Mouse (Mus musculus) forebrain, embryonic 12.5 days (tissue): ENCODE measurements around the gene Gpr157. TPM values are rescaled to one million over a fixed set of nuclear protein-coding genes. Genes with fewer than 3 reads are reported as not detected.

Experiments used
- ATAC-seq: fragments of 200-750 bp; cut with Nextera tagmentation; 2 replicates; pipeline ENCODE4 v1.8.0; 2017; ENCODE audit warnings: moderate TSS enrichment; ENCODE audit not compliant: low FRiP score
- H3K27ac ChIP-seq: fragments of 300-500 bp; sonication (generic); 2 replicates; pipeline ENCODE4 v1.5.1; 2016; ENCODE audit warnings: mild to moderate bottlenecking
- H3K27me3 ChIP-seq: fragments of 300-500 bp; sonication (generic); 2 replicates; pipeline ENCODE4 v1.6.1; 2016; ENCODE audit warnings: mild to moderate bottlenecking
- H3K36me3 ChIP-seq: fragments of 300-500 bp; sonication (generic); replicated peaks from 2 replicates; pipeline ENCODE4 v1.6.1; 2016; ENCODE audit warnings: mild to moderate bottlenecking
- H3K4me1 ChIP-seq: fragments of 300-500 bp; sonication (generic); 2 replicates; pipeline ENCODE4 v1.6.1; 2016
- H3K4me2 ChIP-seq: fragments of 300-500 bp; sonication (generic); 2 replicates; pipeline ENCODE4 v1.6.1; 2016; ENCODE audit warnings: mild to moderate bottlenecking, moderate library complexity
- H3K4me3 ChIP-seq: fragments of 300-500 bp; sonication (generic); replicated peaks from 2 replicates; pipeline ENCODE4 v1.5.1; 2016; ENCODE audit warnings: mild to moderate bottlenecking
- H3K9ac ChIP-seq: fragments of 300-500 bp; sonication (generic); 2 replicates; pipeline ENCODE4 v1.6.1; 2016; ENCODE audit warnings: mild to moderate bottlenecking
- H3K9me3 ChIP-seq: fragments of 300-500 bp; sonication (generic); 2 replicates; pipeline ENCODE4 v1.6.1; 2016
- WGBS: fragments of 180-500 bp; shearing (Covaris S2); methylation state at CpG from one replicate; pipeline ENCODE4 v1.1.7; 2016; 5-methylcytosine and 5-hydroxymethylcytosine counted together
- polyA plus RNA-seq: library from polyadenylated mRNA; unstranded; fragments of >200 nt; fragmentation: Nextera tagmentation; extraction: Ambion mirVana; gene quantifications from 2 replicates; pipeline ENCODE4 v1.2.1, GENCODE M21; 2016

Gpr157 gene
- polyA plus RNA-seq, 1 experiment from 2014 or later: 0.54 TPM

GRCm38 (mm10) chr4:150052380-150052779 lies 34.8 kb upstream of the Gpr157 start:
- Histone ChIP-seq H3K9me3 (no peaks in the 10 kb centered on the region), H3K4me1 (peaks cover 18% of the 10 kb centered on the region), H3K36me3 (no peaks in the 10 kb centered on the region), H3K9ac (no peak overlapping the region), H3K4me3 (no peak overlapping the region), H3K4me2 (no peak overlapping the region), H3K27me3 (peaks cover 51% of the 10 kb centered on the region), H3K27ac (no peak overlapping the region)
- ATAC-seq: no peak
- WGBS: 98% methylated on average over 3 of the region's 3 CpGs

GRCm38 (mm10) chr4:150056171-150056570 lies 31.0 kb upstream of the Gpr157 start:
- 89% methylated on average over 7 of the region's 7 CpGs for WGBS
- no peaks in the 10 kb centered on the region for H3K9me3 ChIP-seq
- H3K9ac ChIP-seq: no peak overlapping the region
- H3K36me3 ChIP-seq: no peaks in the 10 kb centered on the region
- peaks cover 13% of the 10 kb centered on the region for H3K27me3 ChIP-seq
- no peak overlapping the region for H3K4me2 ChIP-seq
- H3K4me3 ChIP-seq: no peak overlapping the region
- ATAC-seq: no peak
- peaks cover 6% of the 10 kb centered on the region; the same call in 1 of the 2 replicates for H3K4me1 ChIP-seq
- no peak overlapping the region for H3K27ac ChIP-seq

- peaks cover 4% of the 10 kb centered on the region; the same call in 1 of the 2 replicates for H3K27me3 ChIP-seq
Observed at GRCm38 (mm10) chr4:150057722-150058121, 29.4 kb upstream of the Gpr157 start.

GRCm38 (mm10) chr4:150059841-150060468 lies 27.2 kb upstream of the Gpr157 start:
- Histone ChIP-seq H3K27me3 (no peaks in the 10 kb centered on the region), H3K4me1 (peaks cover 6% of the 10 kb centered on the region; the same call in 1 of the 2 replicates), H3K36me3 (no peaks in the 10 kb centered on the region), H3K9ac (no peak overlapping the region), H3K4me3 (no peak overlapping the region), H3K27ac (no peak overlapping the region), H3K4me2 (no peak overlapping the region), H3K9me3 (no peaks in the 10 kb centered on the region)
- ATAC-seq: no peak
- WGBS: 49% methylated on average over 9 of the region's 9 CpGs

More at GRCm38 (mm10) chr4:150057722-150058121, 29.4 kb upstream of the Gpr157 start:
- Histone ChIP-seq H3K9ac (no peak overlapping the region), H3K4me2 (no peak overlapping the region), H3K4me1 (peaks cover 6% of the 10 kb centered on the region; the same call in 1 of the 2 replicates), H3K27ac (no peak overlapping the region), H3K36me3 (no peaks in the 10 kb centered on the region), H3K9me3 (no peaks in the 10 kb centered on the region), H3K4me3 (no peak overlapping the region)
- ATAC-seq: no peak
- WGBS: 91% methylated on average over 12 of the region's 12 CpGs

GRCm38 (mm10) chr4:150060469-150061170 lies 26.5 kb upstream of the Gpr157 start:
- Histone ChIP-seq H3K9ac (no peak overlapping the region), H3K27ac (no peak overlapping the region), H3K36me3 (no peaks in the 10 kb centered on the region), H3K4me2 (no peak overlapping the region), H3K27me3 (no peaks in the 10 kb centered on the region), H3K4me1 (peaks cover 6% of the 10 kb centered on the region; the same call in 1 of the 2 replicates), H3K4me3 (no peak overlapping the region), H3K9me3 (no peaks in the 10 kb centered on the region)
- WGBS: 84% methylated on average over 23 of the region's 23 CpGs
- ATAC-seq: no peak

GRCm38 (mm10) chr4:150061432-150062225 lies 25.5 kb upstream of the Gpr157 start:
- peaks cover 6% of the 10 kb centered on the region; the same call in 1 of the 2 replicates for H3K4me1 ChIP-seq
- H3K27ac ChIP-seq: no peak overlapping the region
- H3K27me3 ChIP-seq: no peaks in the 10 kb centered on the region
- no peak for ATAC-seq
- H3K9me3 ChIP-seq: no peaks in the 10 kb centered on the region
- H3K4me2 ChIP-seq: no peak overlapping the region
- WGBS: 76% methylated on average over 16 of the region's 16 CpGs
- no peaks in the 10 kb centered on the region for H3K36me3 ChIP-seq
- no peak overlapping the region for H3K9ac ChIP-seq
- H3K4me3 ChIP-seq: no peak overlapping the region

GRCm38 (mm10) chr4:150066706-150067323 lies 20.4 kb upstream of the Gpr157 start:
- H3K27ac ChIP-seq: no peak overlapping the region
- no peak overlapping the region for H3K4me2 ChIP-seq
- no peak overlapping the region for H3K9ac ChIP-seq
- H3K27me3 ChIP-seq: peaks cover 4% of the 10 kb centered on the region; the same call in 1 of the 2 replicates
- no peak overlapping the region for H3K4me3 ChIP-seq
- 85% methylated on average over 17 of the region's 17 CpGs for WGBS
- H3K4me1 ChIP-seq: no peaks in the 10 kb centered on the region
- no peaks in the 10 kb centered on the region for H3K36me3 ChIP-seq
- no peaks in the 10 kb centered on the region for H3K9me3 ChIP-seq
- ATAC-seq: no peak

- H3K4me3 ChIP-seq: no peak overlapping the region
- ATAC-seq: no peak
- H3K27me3 ChIP-seq: peaks cover 8% of the 10 kb centered on the region; the same call in 1 of the 2 replicates
- no peaks in the 10 kb centered on the region for H3K4me1 ChIP-seq
- no peak overlapping the region for H3K27ac ChIP-seq
- no peaks in the 10 kb centered on the region for H3K9me3 ChIP-seq
- H3K9ac ChIP-seq: no peak overlapping the region
- no peaks in the 10 kb centered on the region for H3K36me3 ChIP-seq
- no peak overlapping the region for H3K4me2 ChIP-seq
- WGBS: 55% methylated on average over 12 of the region's 12 CpGs
Observed at GRCm38 (mm10) chr4:150068216-150068615, 18.9 kb upstream of the Gpr157 start.

GRCm38 (mm10) chr4:150070136-150070535 lies 17.0 kb upstream of the Gpr157 start:
- Histone ChIP-seq H3K9ac (no peak overlapping the region), H3K9me3 (no peaks in the 10 kb centered on the region), H3K27ac (no peak overlapping the region), H3K27me3 (peaks cover 8% of the 10 kb centered on the region; the same call in 1 of the 2 replicates), H3K4me2 (no peak overlapping the region), H3K4me3 (no peak overlapping the region), H3K36me3 (no peaks in the 10 kb centered on the region), H3K4me1 (no peaks in the 10 kb centered on the region)
- 60% methylated on average over 8 of the region's 8 CpGs for WGBS
- ATAC-seq: no peak

GRCm38 (mm10) chr4:150072416-150073101 lies 14.6 kb upstream of the Gpr157 start:
- no peaks in the 10 kb centered on the region for H3K9me3 ChIP-seq
- no peak overlapping the region for H3K4me3 ChIP-seq
- WGBS: 52% methylated on average over 15 of the region's 15 CpGs
- H3K4me1 ChIP-seq: no peaks in the 10 kb centered on the region
- H3K27ac ChIP-seq: no peak overlapping the region
- H3K9ac ChIP-seq: no peak overlapping the region
- H3K36me3 ChIP-seq: no peaks in the 10 kb centered on the region
- no peak overlapping the region for H3K4me2 ChIP-seq
- no peak for ATAC-seq
- peaks cover 8% of the 10 kb centered on the region; the same call in 1 of the 2 replicates for H3K27me3 ChIP-seq

- H3K9me3 ChIP-seq: no peaks in the 10 kb centered on the region
- peaks cover 8% of the 10 kb centered on the region; the same call in 1 of the 2 replicates for H3K27me3 ChIP-seq
- H3K27ac ChIP-seq: no peak overlapping the region
- H3K9ac ChIP-seq: no peak overlapping the region
- no peak overlapping the region for H3K4me3 ChIP-seq
- H3K36me3 ChIP-seq: no peaks in the 10 kb centered on the region
- no peak for ATAC-seq
- WGBS: 12% methylated on average over 8 of the region's 8 CpGs
- H3K4me1 ChIP-seq: no peaks in the 10 kb centered on the region
- H3K4me2 ChIP-seq: no peak overlapping the region
Observed at GRCm38 (mm10) chr4:150073102-150073473, 14.1 kb upstream of the Gpr157 start.
